Comparison of ENCODE assay signal across 17 mouse cellular contexts in the genomic region with DNA sequence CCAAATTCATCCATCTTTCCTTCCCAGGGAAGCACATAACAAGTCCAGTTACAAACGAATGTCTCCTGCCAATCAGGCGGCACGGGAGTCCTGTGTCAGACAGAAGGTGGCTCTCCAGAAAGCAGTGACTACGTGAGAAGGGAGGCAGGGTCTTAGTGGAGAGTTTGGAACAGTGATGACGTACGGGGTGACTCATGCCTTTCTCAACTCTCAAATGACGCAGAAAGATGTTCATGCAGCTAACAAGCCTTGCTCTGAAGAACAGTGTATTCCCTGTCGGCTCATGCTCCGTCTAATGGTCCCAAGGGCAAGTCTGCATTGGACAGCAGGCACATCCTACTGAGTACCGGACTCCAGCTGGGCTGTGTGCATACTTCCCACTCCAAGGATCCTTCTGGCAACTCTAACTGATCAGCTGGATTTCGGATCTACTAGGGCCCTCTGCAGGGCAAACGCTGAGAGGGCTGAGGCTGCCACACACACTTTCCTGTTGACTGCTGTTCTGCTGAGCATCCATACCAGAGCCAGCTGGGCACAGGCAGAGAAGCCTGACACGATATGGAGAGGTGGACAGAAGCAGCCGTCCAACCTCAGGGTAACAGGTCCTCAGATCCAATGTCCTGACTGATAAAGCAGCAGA.
DNase-seq lines count a peak whose midpoint lies in the region; ATAC-seq lines count a peak whose summit lies in the region.
"Had no signal": no experiment of that assay in that cellular context is flagged by ENCODE, and none has a peak within 500 bp of the region (broad histone marks: within the 10 kb centered on the region; RNA-seq: fewer than 3 reads in every experiment).

No protein-coding gene starts in this region.

- H3K9ac ChIP-seq in embryonic facial prominence, embryonic 11.5 days (replicated peaks; ENCODE audit: low read length), result no peak overlapping the region
- H3K9ac ChIP-seq: heart, embryonic 15.5 days; hindbrain, embryonic 14.5 days; limb, embryonic 15.5 days had no signal

- peak; percentile 46; the same call in 1 of the 2 replicates for ATAC-seq in embryonic facial prominence, embryonic 11.5 days (replicated peaks; ENCODE audit: insufficient number of reproducible peaks, low FRiP score, low TSS enrichment, low read depth)

- H3K4me3 ChIP-seq in embryonic facial prominence, embryonic 11.5 days (ENCODE audit: low read depth, low read length), result no peak overlapping the region
- no peak overlapping the region for H3K4me3 ChIP-seq in embryonic facial prominence, embryonic 10.5 days
- H3K4me3 ChIP-seq in midbrain, embryonic 10.5 days, result no peak overlapping the region
- H3K4me3 ChIP-seq: erythroblast, embryonic 14.5 days; heart, embryonic 15.5 days; limb, embryonic 15.5 days had no signal

- H3K36me3 ChIP-seq in embryonic facial prominence, embryonic 11.5 days (replicated peaks; ENCODE audit: control insufficient read depth, insufficient read depth, low read depth, low read length), result no peaks in the 10 kb centered on the region
- H3K36me3 ChIP-seq in embryonic facial prominence, embryonic 10.5 days (replicated peaks), result no peaks in the 10 kb centered on the region
- no peaks in the 10 kb centered on the region for H3K36me3 ChIP-seq in midbrain, embryonic 10.5 days
- H3K36me3 ChIP-seq: heart, embryonic 15.5 days; limb, embryonic 15.5 days had no signal

- no peak overlapping the region for H3K4me2 ChIP-seq in embryonic facial prominence, embryonic 11.5 days (ENCODE audit: low read depth, low read length)
- H3K4me2 ChIP-seq: heart, embryonic 15.5 days; hindbrain, embryonic 14.5 days; limb, embryonic 15.5 days had no signal

- 71% methylated on average over 14 of the region's 14 CpGs for WGBS in embryonic facial prominence, embryonic 11.5 days
- WGBS in embryonic facial prominence, embryonic 10.5 days, result 74% methylated on average over 14 of the region's 14 CpGs
- 81% methylated on average over 14 of the region's 14 CpGs for WGBS in midbrain, embryonic 10.5 days

- no peaks in the 10 kb centered on the region for H3K9me3 ChIP-seq in embryonic facial prominence, embryonic 11.5 days (replicated peaks; ENCODE audit: control insufficient read depth, low read length)
- no peaks in the 10 kb centered on the region for H3K9me3 ChIP-seq in embryonic facial prominence, embryonic 10.5 days
- no peaks in the 10 kb centered on the region for H3K9me3 ChIP-seq in midbrain, embryonic 10.5 days (replicated peaks)
- H3K9me3 ChIP-seq: heart, embryonic 15.5 days; limb, embryonic 15.5 days had no signal

- no peaks in the 10 kb centered on the region for H3K27me3 ChIP-seq in embryonic facial prominence, embryonic 11.5 days (ENCODE audit: control insufficient read depth, insufficient read depth, low read length)
- H3K27me3 ChIP-seq in embryonic facial prominence, embryonic 10.5 days (replicated peaks; ENCODE audit: low read depth, poor library complexity, severe bottlenecking), result no peaks in the 10 kb centered on the region
- H3K27me3 ChIP-seq in midbrain, embryonic 10.5 days (ENCODE audit: low read depth, poor library complexity, severe bottlenecking), result no peaks in the 10 kb centered on the region
- H3K27me3 ChIP-seq: heart, embryonic 15.5 days; limb, embryonic 15.5 days had no signal

- no peak overlapping the region for H3K27ac ChIP-seq in embryonic facial prominence, embryonic 11.5 days (replicated peaks; ENCODE audit: low read depth, low read length)
- H3K27ac ChIP-seq in embryonic facial prominence, embryonic 10.5 days (replicated peaks), result no peak overlapping the region
- H3K27ac ChIP-seq in midbrain, embryonic 10.5 days (replicated peaks), result no peak overlapping the region
- H3K27ac ChIP-seq: heart, embryonic 15.5 days; hindbrain, embryonic 14.5 days; limb, embryonic 15.5 days had no signal

- no peaks in the 10 kb centered on the region for H3K4me1 ChIP-seq in embryonic facial prominence, embryonic 11.5 days (ENCODE audit: control insufficient read depth, insufficient read depth, low read length)
- peaks cover 50% of the 10 kb centered on the region for H3K4me1 ChIP-seq in embryonic facial prominence, embryonic 10.5 days
- peaks cover 52% of the 10 kb centered on the region for H3K4me1 ChIP-seq in midbrain, embryonic 10.5 days

- DNase-seq in embryonic facial prominence, embryonic 11.5 days (ENCODE audit: low spot score), result no peak
- no peak for DNase-seq in embryonic facial prominence, embryonic 10.5 days (ENCODE audit: low spot score)
- DNase-seq in kidney, postnatal 10 days, result peak; percentile 18
- DNase-seq in kidney, adult 9 months, result no peak
- peak; percentile 19 to 41 for DNase-seq in right cerebral cortex, adult 2 months (ENCODE audit: low spot score in 2 of 2)
- DNase-seq in right cerebral cortex, postnatal 4 days, result no peak
- DNase-seq in midbrain, embryonic 10.5 days (ENCODE audit: low spot score), result no peak
- DNase-seq: adrenal gland, postnatal 10 days; embryo, embryonic 11 days; kidney, adult 8-10 months; layer of hippocampus, postnatal 36 days; lung, adult 18-20 months; right cerebral cortex, postnatal 25 days had no signal

Comparison
In these comparisons a context has a peak if more than half of its experiments do, and no peak if none do; other contexts are left out.
1. DNase-seq: peak in kidney, postnatal 10 days (single experiment) and right cerebral cortex, adult 2 months (2 of 2); none in embryonic facial prominence, embryonic 11.5 days (single experiment), embryonic facial prominence, embryonic 10.5 days (single experiment), kidney, adult 9 months (single experiment), right cerebral cortex, postnatal 4 days (single experiment) and midbrain, embryonic 10.5 days (single experiment).